Mouse (Mus musculus): ENCODE results near the gene Tmem56. TPM values are rescaled to one million over a fixed set of nuclear protein-coding genes. Genes with fewer than 3 reads are reported as not detected.
A peak's percentile ranks its signal among the peaks of the same experiment; 100 is the strongest.

Gene Tmem56
- total and polyA plus RNA-seq, 2 experiments = 24.1 to 150 TPM

DNA sequence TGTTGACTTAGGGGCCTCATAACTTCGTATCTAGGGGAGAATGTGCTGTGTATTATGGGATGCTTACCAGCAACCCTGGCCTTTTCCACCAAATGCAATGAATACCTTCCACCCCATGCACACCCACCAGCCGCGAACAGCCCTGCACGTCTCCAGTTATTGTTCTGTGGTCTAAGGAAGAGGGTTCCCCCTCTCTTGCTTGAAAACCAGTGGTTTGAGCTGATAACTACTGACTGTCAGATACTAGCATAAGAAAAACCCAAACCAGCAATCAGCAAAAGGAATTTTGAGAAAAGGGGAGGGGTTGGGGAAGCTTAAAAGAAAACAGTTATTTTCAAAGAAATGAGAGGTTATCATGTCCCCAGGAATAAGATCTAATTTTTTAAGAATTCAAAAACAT, 26.5 kb upstream of the Tmem56 start:
- WGBS = 87% methylated on average over 4 of the region's 4 CpGs
- Histone ChIP-seq H3K9ac (ENCODE audit: low read depth, low read length) (no peak overlapping the region), H3K4me1 (ENCODE audit: control insufficient read depth, insufficient read depth, low read length) (no peaks in the 10 kb centered on the region), H3K27ac (replicated peaks; ENCODE audit: insufficient read depth, low read depth, low read length) (no peak overlapping the region), H3K4me3 (ENCODE audit: insufficient read depth, low read depth, low read length) (no peak overlapping the region), H3K79me2 (ENCODE audit: control insufficient read depth, insufficient read depth, low read length) (no peaks in the 10 kb centered on the region; the same call in 1 of the 2 replicates), H3K36me3 (ENCODE audit: control insufficient read depth, insufficient read depth, low read length) (peaks cover 2% of the 10 kb centered on the region; the same call in 1 of the 2 replicates), H3K27me3 (ENCODE audit: control insufficient read depth, insufficient read depth, low read length) (no peaks in the 10 kb centered on the region)
- no peak for DNase-seq (ENCODE audit: extremely low read depth, low read depth, low spot score)
- no peak for TF ChIP-seq POLR2A (IDR thresholded peaks at IDR 0.05; ENCODE audit: extremely low read depth, insufficient read depth, low read length)
- TF ChIP-seq CTCF (IDR thresholded peaks at IDR 0.05; ENCODE audit: low read depth, low read length) = no peak

DNA sequence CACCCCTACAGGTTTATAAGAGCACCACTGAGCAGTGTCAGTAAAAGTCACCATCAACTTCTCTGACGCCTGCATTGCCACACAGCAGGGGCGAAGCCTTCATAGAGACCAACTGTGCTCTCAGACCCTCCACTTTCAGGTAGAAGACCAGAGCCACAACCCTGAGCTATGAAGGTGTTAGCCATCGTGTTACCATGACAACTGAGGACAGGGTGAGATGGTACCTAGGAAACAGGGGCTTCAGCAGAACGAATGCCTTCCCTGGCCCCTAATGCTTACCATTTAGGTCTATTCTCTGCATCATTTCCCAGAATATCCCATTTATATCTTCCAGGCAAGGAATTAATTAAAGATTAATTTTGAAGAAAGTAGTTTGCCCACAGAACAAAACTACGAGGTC, 26.0 kb upstream of the Tmem56 start:
- no peak for TF ChIP-seq POLR2A (IDR thresholded peaks at IDR 0.05; ENCODE audit: extremely low read depth, insufficient read depth, low read length)
- TF ChIP-seq CTCF (IDR thresholded peaks at IDR 0.05; ENCODE audit: low read depth, low read length) = no peak
- no peak for DNase-seq (ENCODE audit: extremely low read depth, low read depth, low spot score)
- 96% methylated on average over 5 of the region's 5 CpGs for WGBS

DNA sequence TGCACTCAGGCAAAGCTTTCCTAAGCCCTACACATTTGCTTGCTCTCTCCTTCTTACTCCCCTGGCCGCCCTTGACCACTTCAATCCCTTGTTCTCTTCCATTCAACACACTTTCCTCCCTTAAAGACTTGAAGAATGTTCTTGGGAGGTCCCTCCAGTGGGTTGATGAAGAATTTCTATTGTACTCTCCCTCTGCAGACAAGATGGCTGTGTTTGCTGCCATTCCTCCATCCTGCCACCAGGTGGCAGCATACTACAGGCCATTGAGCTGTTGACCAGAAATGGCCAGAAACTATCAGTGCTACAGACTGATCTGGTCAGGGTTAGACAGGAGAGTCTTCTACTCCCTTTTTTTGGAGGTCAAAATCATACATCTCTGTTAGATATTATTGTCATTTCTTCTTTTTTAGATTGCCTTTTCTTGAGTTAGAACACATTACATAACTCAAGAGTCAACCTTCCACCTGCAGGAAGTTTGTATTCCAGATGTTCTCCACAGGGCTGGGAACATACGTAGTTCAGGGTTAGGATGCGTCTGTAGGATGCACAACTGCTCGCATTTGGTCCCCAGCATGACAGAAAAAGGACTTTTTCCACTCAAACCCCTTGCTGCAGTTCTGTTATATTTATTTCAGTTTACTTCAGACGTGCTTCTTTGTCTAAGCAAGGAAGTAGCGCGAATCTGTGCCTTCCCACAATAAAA, 24.8 kb upstream of the Tmem56 start:
- no peak overlapping the region for H3K9ac ChIP-seq (ENCODE audit: low read depth, low read length)
- no peak overlapping the region for H3K4me3 ChIP-seq (ENCODE audit: insufficient read depth, low read depth, low read length)
- H3K4me1 ChIP-seq (ENCODE audit: control insufficient read depth, insufficient read depth, low read length) = no peaks in the 10 kb centered on the region
- H3K79me2 ChIP-seq (ENCODE audit: control insufficient read depth, insufficient read depth, low read length) = no peaks in the 10 kb centered on the region; the same call in 1 of the 2 replicates
- 75% methylated on average over 7 of the region's 7 CpGs for WGBS
- no peaks in the 10 kb centered on the region for H3K27me3 ChIP-seq (ENCODE audit: control insufficient read depth, insufficient read depth, low read length)
- H3K27ac ChIP-seq (replicated peaks; ENCODE audit: insufficient read depth, low read depth, low read length) = no peak overlapping the region
- DNase-seq (ENCODE audit: extremely low read depth, low read depth, low spot score) = peak; percentile 58
- H3K36me3 ChIP-seq (ENCODE audit: control insufficient read depth, insufficient read depth, low read length) = peaks cover 2% of the 10 kb centered on the region; the same call in 1 of the 2 replicates
- TF ChIP-seq CTCF (IDR thresholded peaks at IDR 0.05; ENCODE audit: low read depth, low read length) = peak; percentile 80
- no peak for TF ChIP-seq POLR2A (IDR thresholded peaks at IDR 0.05; ENCODE audit: extremely low read depth, insufficient read depth, low read length)

More for the DNA sequence above, 26.0 kb upstream of the Tmem56 start:
- H3K36me3 ChIP-seq (ENCODE audit: control insufficient read depth, insufficient read depth, low read length) = peaks cover 2% of the 10 kb centered on the region; the same call in 1 of the 2 replicates
- no peaks in the 10 kb centered on the region; the same call in 1 of the 2 replicates for H3K79me2 ChIP-seq (ENCODE audit: control insufficient read depth, insufficient read depth, low read length)
- no peak overlapping the region for H3K4me3 ChIP-seq (ENCODE audit: insufficient read depth, low read depth, low read length)
- H3K4me1 ChIP-seq (ENCODE audit: control insufficient read depth, insufficient read depth, low read length) = no peaks in the 10 kb centered on the region
- H3K9ac ChIP-seq (ENCODE audit: low read depth, low read length) = no peak overlapping the region
- no peaks in the 10 kb centered on the region for H3K27me3 ChIP-seq (ENCODE audit: control insufficient read depth, insufficient read depth, low read length)
- H3K27ac ChIP-seq (replicated peaks; ENCODE audit: insufficient read depth, low read depth, low read length) = no peak overlapping the region

DNA sequence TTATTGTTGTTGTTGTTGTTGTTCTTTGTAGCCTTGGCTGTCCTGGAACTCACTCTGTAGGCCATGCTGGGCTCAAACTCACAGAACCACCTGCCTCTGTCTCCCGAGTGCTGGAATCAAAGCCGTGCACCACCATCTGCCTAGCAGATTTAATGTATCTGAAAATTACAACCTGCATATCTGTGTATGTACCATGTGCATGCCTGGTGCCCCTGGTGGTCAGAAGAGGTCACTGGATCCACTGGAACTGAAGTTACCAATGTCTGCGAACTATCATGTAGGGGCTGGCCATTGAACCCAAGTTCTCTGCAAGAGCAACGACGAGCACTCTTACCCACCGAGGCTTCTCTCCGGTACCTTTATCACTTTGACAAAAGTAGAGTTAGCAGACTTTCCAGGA, 23.7 kb upstream of the Tmem56 start:
- Histone ChIP-seq H3K27me3 (ENCODE audit: control insufficient read depth, insufficient read depth, low read length) (no peaks in the 10 kb centered on the region), H3K4me3 (ENCODE audit: insufficient read depth, low read depth, low read length) (no peak overlapping the region), H3K4me1 (ENCODE audit: control insufficient read depth, insufficient read depth, low read length) (no peaks in the 10 kb centered on the region), H3K27ac (replicated peaks; ENCODE audit: insufficient read depth, low read depth, low read length) (no peak overlapping the region), H3K79me2 (ENCODE audit: control insufficient read depth, insufficient read depth, low read length) (no peaks in the 10 kb centered on the region; the same call in 1 of the 2 replicates), H3K36me3 (ENCODE audit: control insufficient read depth, insufficient read depth, low read length) (peaks cover 2% of the 10 kb centered on the region; the same call in 1 of the 2 replicates), H3K9ac (ENCODE audit: low read depth, low read length) (no peak overlapping the region)
- DNase-seq (ENCODE audit: extremely low read depth, low read depth, low spot score) = no peak
- TF ChIP-seq CTCF (IDR thresholded peaks at IDR 0.05; ENCODE audit: low read depth, low read length) = peak; percentile 32; the same call in 1 of the 2 replicates
- TF ChIP-seq POLR2A (IDR thresholded peaks at IDR 0.05; ENCODE audit: extremely low read depth, insufficient read depth, low read length) = no peak
- 90% methylated on average over 7 of the region's 7 CpGs for WGBS

DNA sequence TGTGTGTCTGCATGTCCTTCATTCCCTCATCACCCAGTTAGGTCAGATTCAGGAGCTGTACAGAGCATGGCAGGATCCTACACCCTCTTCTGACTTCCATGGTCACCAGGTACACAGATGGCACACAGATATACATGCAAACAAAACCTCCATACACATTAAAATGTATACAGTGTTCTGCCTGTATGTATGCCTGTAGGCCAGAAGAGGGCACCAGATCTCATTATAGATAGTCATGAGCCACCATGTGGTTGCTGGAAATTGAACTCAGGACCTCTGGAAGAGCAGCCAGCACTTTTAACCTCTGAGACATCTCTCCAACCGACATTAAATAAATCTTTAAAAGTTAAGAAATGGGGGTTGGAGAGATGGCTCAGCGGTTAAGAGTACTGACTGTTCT, 11.3 kb upstream of the Tmem56 start:
- Histone ChIP-seq H3K4me3 (ENCODE audit: insufficient read depth, low read depth, low read length) (no peak overlapping the region), H3K36me3 (ENCODE audit: control insufficient read depth, insufficient read depth, low read length) (no peaks in the 10 kb centered on the region; the same call in 1 of the 2 replicates), H3K4me1 (ENCODE audit: control insufficient read depth, insufficient read depth, low read length) (peaks cover 6% of the 10 kb centered on the region), H3K79me2 (ENCODE audit: control insufficient read depth, insufficient read depth, low read length) (peaks cover 5% of the 10 kb centered on the region; the same call in 1 of the 2 replicates), H3K27me3 (ENCODE audit: control insufficient read depth, insufficient read depth, low read length) (no peaks in the 10 kb centered on the region), H3K9ac (ENCODE audit: low read depth, low read length) (no peak overlapping the region), H3K27ac (replicated peaks; ENCODE audit: insufficient read depth, low read depth, low read length) (no peak overlapping the region)
- WGBS = 62% methylated on average over 2 of the region's 2 CpGs
- no peak for DNase-seq (ENCODE audit: extremely low read depth, low read depth, low spot score)
- TF ChIP-seq CTCF (IDR thresholded peaks at IDR 0.05; ENCODE audit: low read depth, low read length) (no peak), POLR2A (IDR thresholded peaks at IDR 0.05; ENCODE audit: extremely low read depth, insufficient read depth, low read length) (no peak)
